Mouse (Mus musculus): Measurements from ENCODE around the gene Cercam. TPM values are rescaled to one million over a fixed set of nuclear protein-coding genes. Genes with fewer than 3 reads are reported as not detected.
"Not testable (repeated sequence)": the region's sequence is repeated elsewhere in the genome, so short reads cannot be mapped to it uniquely, and the experiment has no call there.

Cercam gene
- polyA plus RNA-seq, 1 experiment, result 25.9 TPM

DNA sequence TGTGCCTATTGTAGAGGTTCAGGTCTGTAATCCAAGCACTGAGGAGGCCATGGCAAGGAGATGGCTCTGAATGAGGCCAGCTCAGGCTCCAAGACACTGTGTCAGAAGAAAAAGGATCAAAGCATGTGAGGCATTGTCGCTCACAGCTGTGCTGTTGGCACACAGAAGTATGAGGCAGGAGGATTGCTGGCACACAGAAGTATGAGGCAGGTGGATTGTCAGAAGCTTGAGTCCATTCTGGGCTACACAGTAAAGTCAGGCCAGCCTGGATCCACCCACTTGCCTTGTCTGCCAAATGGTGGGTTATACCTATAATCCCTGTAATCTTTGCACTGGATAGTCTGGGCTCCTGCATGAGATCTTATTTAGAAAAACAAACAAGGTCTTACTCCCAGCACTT lies 29.1 kb downstream of the Cercam start:
- Histone ChIP-seq H3K36me3 (ENCODE audit: control insufficient read depth, insufficient read depth, low read length, poor library complexity, severe bottlenecking) (peaks cover 90% of the 10 kb centered on the region), H3K9ac (ENCODE audit: low read depth, poor library complexity, severe bottlenecking) (no peak overlapping the region), H3K27ac (ENCODE audit: insufficient read depth, low read length) (no peak overlapping the region), H3K9me3 (replicated peaks; ENCODE audit: control insufficient read depth, insufficient read depth, low read length, poor library complexity, severe bottlenecking) (no peaks in the 10 kb centered on the region), H3K4me3 (ENCODE audit: low read depth, low read length) (no peak overlapping the region), H3K4me1 (ENCODE audit: control insufficient read depth, insufficient read depth, low read length) (no peaks in the 10 kb centered on the region), H3K27me3 (ENCODE audit: control insufficient read depth, insufficient read depth, low read length, poor library complexity, severe bottlenecking) (no peaks in the 10 kb centered on the region)
- TF ChIP-seq CTCF (IDR thresholded peaks at IDR 0.05; ENCODE audit: low read depth, low read length) (no peak), POLR2A (IDR thresholded peaks at IDR 0.05; ENCODE audit: insufficient read depth, low read length) (no peak), EP300 (IDR thresholded peaks at IDR 0.05; ENCODE audit: insufficient read depth, low read depth, low read length) (no peak)

- TF ChIP-seq EP300 (IDR thresholded peaks at IDR 0.05; ENCODE audit: insufficient read depth, low read depth, low read length) (no peak), POLR2A (IDR thresholded peaks at IDR 0.05; ENCODE audit: insufficient read depth, low read length) (no peak)
These were observed 33.2 kb downstream of the Cercam start for GRCm38 (mm10) chr2:29902194-29902593.

DNA sequence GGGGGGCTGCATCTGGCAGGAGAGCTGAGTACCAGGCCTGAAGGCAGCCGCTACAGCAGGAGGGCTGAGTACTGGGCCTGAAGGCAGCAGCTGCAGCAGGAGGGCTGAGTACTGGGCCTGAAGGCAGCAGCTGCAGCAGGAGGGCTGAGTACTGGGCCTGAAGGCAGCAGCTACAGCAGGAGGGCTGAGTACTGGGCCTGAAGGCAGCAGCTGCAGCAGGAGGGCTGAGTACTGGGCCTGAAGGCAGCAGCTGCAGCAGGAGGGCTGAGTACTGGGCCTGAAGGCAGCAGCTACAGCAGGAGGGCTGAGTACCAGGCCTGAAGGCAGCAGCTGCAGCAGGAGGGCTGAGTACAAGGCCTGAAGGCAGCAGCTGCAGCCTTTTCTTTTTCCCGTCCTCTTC lies 39.2 kb downstream of the Cercam start:
- H3K9ac ChIP-seq (ENCODE audit: low read depth, poor library complexity, severe bottlenecking); H3K4me1 ChIP-seq (ENCODE audit: control insufficient read depth, insufficient read depth, low read length); H3K4me3 ChIP-seq (ENCODE audit: low read depth, low read length); H3K27me3 ChIP-seq (ENCODE audit: control insufficient read depth, insufficient read depth, low read length, poor library complexity, severe bottlenecking); H3K9me3 ChIP-seq (replicated peaks; ENCODE audit: control insufficient read depth, insufficient read depth, low read length, poor library complexity, severe bottlenecking); H3K27ac ChIP-seq (ENCODE audit: insufficient read depth, low read length): not testable (repeated sequence)
- H3K36me3 ChIP-seq (ENCODE audit: control insufficient read depth, insufficient read depth, low read length, poor library complexity, severe bottlenecking), result peaks cover 71% of the 10 kb centered on the region

More at GRCm38 (mm10) chr2:29902194-29902593, 33.2 kb downstream of the Cercam start:
- Histone ChIP-seq H3K9ac (ENCODE audit: low read depth, poor library complexity, severe bottlenecking) (no peak overlapping the region), H3K9me3 (replicated peaks; ENCODE audit: control insufficient read depth, insufficient read depth, low read length, poor library complexity, severe bottlenecking) (no peaks in the 10 kb centered on the region), H3K36me3 (ENCODE audit: control insufficient read depth, insufficient read depth, low read length, poor library complexity, severe bottlenecking) (peaks cover 92% of the 10 kb centered on the region), H3K27me3 (ENCODE audit: control insufficient read depth, insufficient read depth, low read length, poor library complexity, severe bottlenecking) (no peaks in the 10 kb centered on the region), H3K4me1 (ENCODE audit: control insufficient read depth, insufficient read depth, low read length) (no peaks in the 10 kb centered on the region), H3K4me3 (ENCODE audit: low read depth, low read length) (no peak overlapping the region), H3K27ac (ENCODE audit: insufficient read depth, low read length) (no peak overlapping the region)

DNA sequence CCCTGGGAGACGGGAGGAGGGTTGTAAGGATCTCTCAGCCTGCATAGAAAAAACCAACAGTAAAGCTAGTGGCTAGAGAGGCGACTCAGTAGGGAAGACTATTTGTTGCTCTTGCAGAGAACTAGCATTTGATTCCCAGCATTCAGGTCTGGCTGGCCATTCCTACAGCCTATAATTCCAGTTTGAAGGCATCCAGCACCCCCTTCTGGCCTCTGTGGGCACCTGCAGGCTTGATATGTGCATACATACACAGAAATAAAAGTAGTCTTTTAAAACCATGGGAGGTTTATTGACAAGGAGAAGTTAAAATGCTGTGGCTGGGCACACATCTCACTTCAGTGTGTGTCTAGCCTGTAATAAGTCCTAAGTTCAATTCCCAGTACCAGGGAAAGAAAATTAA lies 41.1 kb downstream of the Cercam start:
- Histone ChIP-seq H3K4me3 (ENCODE audit: low read depth, low read length) (no peak overlapping the region), H3K27me3 (ENCODE audit: control insufficient read depth, insufficient read depth, low read length, poor library complexity, severe bottlenecking) (no peaks in the 10 kb centered on the region), H3K9ac (ENCODE audit: low read depth, poor library complexity, severe bottlenecking) (no peak overlapping the region), H3K9me3 (replicated peaks; ENCODE audit: control insufficient read depth, insufficient read depth, low read length, poor library complexity, severe bottlenecking) (peaks cover 6% of the 10 kb centered on the region), H3K36me3 (ENCODE audit: control insufficient read depth, insufficient read depth, low read length, poor library complexity, severe bottlenecking) (peaks cover 74% of the 10 kb centered on the region), H3K27ac (ENCODE audit: insufficient read depth, low read length) (no peak overlapping the region), H3K4me1 (ENCODE audit: control insufficient read depth, insufficient read depth, low read length) (no peaks in the 10 kb centered on the region)
- TF ChIP-seq EP300 (IDR thresholded peaks at IDR 0.05; ENCODE audit: insufficient read depth, low read depth, low read length) (no peak), POLR2A (IDR thresholded peaks at IDR 0.05; ENCODE audit: insufficient read depth, low read length) (no peak), CTCF (IDR thresholded peaks at IDR 0.05; ENCODE audit: low read depth, low read length) (peak; percentile 54)

- Histone ChIP-seq H3K27ac (ENCODE audit: insufficient read depth, low read length) (no peak overlapping the region), H3K9ac (ENCODE audit: low read depth, poor library complexity, severe bottlenecking) (no peak overlapping the region), H3K4me3 (ENCODE audit: low read depth, low read length) (no peak overlapping the region), H3K27me3 (ENCODE audit: control insufficient read depth, insufficient read depth, low read length, poor library complexity, severe bottlenecking) (no peaks in the 10 kb centered on the region), H3K4me1 (ENCODE audit: control insufficient read depth, insufficient read depth, low read length) (no peaks in the 10 kb centered on the region), H3K9me3 (replicated peaks; ENCODE audit: control insufficient read depth, insufficient read depth, low read length, poor library complexity, severe bottlenecking) (no peaks in the 10 kb centered on the region), H3K36me3 (ENCODE audit: control insufficient read depth, insufficient read depth, low read length, poor library complexity, severe bottlenecking) (peaks cover 76% of the 10 kb centered on the region)
- no peak for TF ChIP-seq CTCF (IDR thresholded peaks at IDR 0.05; ENCODE audit: low read depth, low read length)
- no peak for TF ChIP-seq POLR2A (IDR thresholded peaks at IDR 0.05; ENCODE audit: insufficient read depth, low read length)
- TF ChIP-seq EP300 (IDR thresholded peaks at IDR 0.05; ENCODE audit: insufficient read depth, low read depth, low read length), result no peak
These were observed 48.7 kb downstream of the Cercam start for GRCm38 (mm10) chr2:29917621-29918020.

DNA sequence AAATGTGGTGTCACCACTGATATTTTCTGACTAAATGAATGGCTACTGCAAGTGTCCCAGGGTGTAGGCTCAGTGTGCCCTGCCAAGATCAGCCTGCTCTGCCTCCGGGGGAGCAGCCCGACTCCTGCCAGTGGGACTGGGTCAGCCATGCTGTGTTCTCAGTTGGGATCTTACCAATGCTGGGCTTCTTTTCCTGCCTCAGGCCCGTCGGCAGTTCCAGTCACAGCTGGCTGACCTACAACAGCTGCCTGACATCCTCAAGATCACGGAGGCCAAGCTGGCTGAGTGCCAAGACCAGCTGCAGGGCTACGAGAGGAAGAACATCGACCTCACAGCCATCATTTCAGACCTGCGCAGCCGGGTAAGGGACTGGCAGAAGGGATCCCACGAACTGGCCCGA lies 53.0 kb downstream of the Cercam start:
- Histone ChIP-seq H3K9me3 (replicated peaks; ENCODE audit: control insufficient read depth, insufficient read depth, low read length, poor library complexity, severe bottlenecking) (no peaks in the 10 kb centered on the region), H3K27me3 (ENCODE audit: control insufficient read depth, insufficient read depth, low read length, poor library complexity, severe bottlenecking) (no peaks in the 10 kb centered on the region), H3K27ac (ENCODE audit: insufficient read depth, low read length) (no peak overlapping the region), H3K4me3 (ENCODE audit: low read depth, low read length) (no peak overlapping the region), H3K4me1 (ENCODE audit: control insufficient read depth, insufficient read depth, low read length) (no peaks in the 10 kb centered on the region), H3K9ac (ENCODE audit: low read depth, poor library complexity, severe bottlenecking) (no peak overlapping the region), H3K36me3 (ENCODE audit: control insufficient read depth, insufficient read depth, low read length, poor library complexity, severe bottlenecking) (peaks cover 69% of the 10 kb centered on the region)
- TF ChIP-seq EP300 (IDR thresholded peaks at IDR 0.05; ENCODE audit: insufficient read depth, low read depth, low read length) (no peak), CTCF (IDR thresholded peaks at IDR 0.05; ENCODE audit: low read depth, low read length) (no peak), POLR2A (IDR thresholded peaks at IDR 0.05; ENCODE audit: insufficient read depth, low read length) (no peak)

Data from ES-Bruce4 (cell line).